Mouse (Mus musculus): ENCODE measurements around the gene Acaca. TPM values are rescaled to one million over a fixed set of nuclear protein-coding genes. Genes with fewer than 3 reads are reported as not detected.

The Acaca gene
- polyA plus RNA-seq, 1 experiment from 2014 or later = 20.5 TPM

DNA sequence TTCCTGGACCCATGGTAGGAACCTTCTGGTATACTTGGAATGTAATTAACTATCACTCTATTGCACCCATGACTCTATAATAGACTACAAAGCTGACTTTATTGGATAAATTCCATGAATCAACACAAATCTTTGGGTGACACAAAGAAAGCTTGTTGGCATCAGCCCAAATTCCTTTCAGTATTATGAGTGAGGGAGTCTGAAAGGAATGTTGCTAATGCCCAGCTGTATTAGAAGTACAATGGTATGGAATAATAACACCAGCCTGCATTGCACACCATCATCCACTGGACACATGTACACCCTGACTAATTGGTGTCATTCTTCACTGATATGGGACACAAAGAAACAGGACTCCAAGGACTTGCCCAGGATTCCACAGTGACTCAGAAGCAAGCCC, 28.3 kb upstream of the Acaca start:
- Histone ChIP-seq H3K27ac (ENCODE audit: low read depth) (no peak overlapping the region), H3K4me2 (no peak overlapping the region), H3K9me3 (ENCODE audit: low read depth, low read length) (no peaks in the 10 kb centered on the region), H3K9ac (no peak overlapping the region), H3K4me3 (ENCODE audit: low read depth, low read length) (no peak overlapping the region), H3K27me3 (ENCODE audit: insufficient read depth, low read length) (no peaks in the 10 kb centered on the region), H3K36me3 (ENCODE audit: insufficient read depth) (peaks cover 63% of the 10 kb centered on the region), H3K4me1 (ENCODE audit: insufficient read depth) (no peaks in the 10 kb centered on the region)
- DNase-seq (peak; percentile 56), ATAC-seq (ENCODE audit: insufficient read depth) (no peak)
- TF ChIP-seq CTCF (IDR thresholded peaks at IDR 0.05; ENCODE audit: low read depth) = no peak

DNA sequence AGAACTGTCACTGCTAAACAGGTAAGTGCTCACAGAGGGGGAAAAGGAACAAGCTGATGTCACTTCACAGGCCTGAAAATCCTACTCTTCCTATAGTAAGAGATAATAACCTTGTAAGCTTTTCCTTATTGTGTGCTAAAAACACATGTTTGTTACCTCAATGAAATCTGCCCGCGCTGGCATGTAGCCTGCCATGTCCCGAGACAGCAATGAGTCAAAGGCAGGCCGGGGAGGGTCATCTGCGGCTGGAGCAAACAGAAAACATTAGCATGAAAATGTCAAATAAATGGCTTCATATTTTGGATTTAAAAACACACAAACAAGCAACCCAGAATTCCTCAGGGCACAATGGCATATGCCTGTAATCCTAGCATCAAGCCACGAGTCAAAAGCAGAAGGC, 25.4 kb upstream of the Acaca start:
- no peak overlapping the region for H3K9ac ChIP-seq
- H3K4me2 ChIP-seq = no peak overlapping the region
- TF ChIP-seq CTCF (IDR thresholded peaks at IDR 0.05; ENCODE audit: low read depth) = no peak
- peaks cover 85% of the 10 kb centered on the region for H3K36me3 ChIP-seq (ENCODE audit: insufficient read depth)
- no peak overlapping the region for H3K4me3 ChIP-seq (ENCODE audit: low read depth, low read length)
- H3K4me1 ChIP-seq (ENCODE audit: insufficient read depth) = no peaks in the 10 kb centered on the region
- WGBS = 95% methylated on average over 6 of the region's 6 CpGs
- no peaks in the 10 kb centered on the region for H3K9me3 ChIP-seq (ENCODE audit: low read depth, low read length)
- ATAC-seq (ENCODE audit: insufficient read depth) = no peak
- H3K27ac ChIP-seq (ENCODE audit: low read depth) = no peak overlapping the region
- no peaks in the 10 kb centered on the region for H3K27me3 ChIP-seq (ENCODE audit: insufficient read depth, low read length)
- DNase-seq = no peak

DNA sequence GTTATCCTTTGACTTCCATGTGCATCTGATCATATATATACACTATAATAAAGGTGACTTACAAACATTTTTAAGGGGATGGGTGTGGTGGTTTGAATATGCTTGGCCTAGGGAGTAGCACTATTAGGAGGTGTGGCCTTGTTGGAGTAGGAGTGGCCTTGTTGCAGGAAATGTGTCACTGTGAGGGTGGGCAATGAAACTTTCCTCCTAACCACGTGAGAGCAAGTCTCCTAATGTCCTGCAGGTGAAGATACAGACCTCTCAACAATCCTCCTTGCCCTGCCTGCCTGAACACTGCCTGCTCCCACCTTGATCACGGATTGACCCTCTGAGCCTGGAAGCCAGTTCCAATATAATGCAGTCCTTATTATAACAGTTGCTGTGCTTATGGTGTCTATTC, 22.3 kb upstream of the Acaca start:
- no peak overlapping the region for H3K27ac ChIP-seq (ENCODE audit: low read depth)
- H3K27me3 ChIP-seq (ENCODE audit: insufficient read depth, low read length) = no peaks in the 10 kb centered on the region
- H3K4me1 ChIP-seq (ENCODE audit: insufficient read depth) = no peaks in the 10 kb centered on the region
- no peak overlapping the region for H3K4me2 ChIP-seq
- H3K9ac ChIP-seq = no peak overlapping the region
- no peak for DNase-seq
- 64% methylated on average over 2 of the region's 2 CpGs for WGBS
- ATAC-seq (ENCODE audit: insufficient read depth) = no peak
- H3K36me3 ChIP-seq (ENCODE audit: insufficient read depth) = peaks cover 83% of the 10 kb centered on the region
- no peaks in the 10 kb centered on the region for H3K9me3 ChIP-seq (ENCODE audit: low read depth, low read length)
- no peak overlapping the region for H3K4me3 ChIP-seq (ENCODE audit: low read depth, low read length)
- TF ChIP-seq CTCF (IDR thresholded peaks at IDR 0.05; ENCODE audit: low read depth) = no peak

DNA sequence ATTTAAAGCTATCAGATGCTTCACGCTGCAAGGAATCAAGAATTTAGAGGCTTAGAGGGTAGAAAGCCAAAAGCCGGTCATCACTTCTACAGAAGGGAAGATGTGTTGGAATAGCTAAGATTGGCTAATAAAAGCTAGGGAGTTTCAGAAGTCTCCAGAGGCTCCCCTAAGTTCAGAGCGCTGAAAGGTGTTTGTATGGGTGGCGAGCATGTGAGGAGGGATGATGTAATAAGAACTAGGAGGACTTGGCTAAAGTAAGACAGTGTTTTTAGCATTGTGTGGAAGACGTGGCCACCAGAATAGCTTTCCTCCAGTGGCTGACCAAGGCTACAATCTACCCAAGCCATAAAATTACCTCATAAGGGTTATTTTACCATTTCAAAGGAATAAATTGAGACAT, 15.8 kb upstream of the Acaca start:
- DNase-seq = no peak
- no peaks in the 10 kb centered on the region for H3K9me3 ChIP-seq (ENCODE audit: low read depth, low read length)
- no peak for TF ChIP-seq CTCF (IDR thresholded peaks at IDR 0.05; ENCODE audit: low read depth)
- H3K27ac ChIP-seq (ENCODE audit: low read depth) = no peak overlapping the region
- ATAC-seq (ENCODE audit: insufficient read depth) = no peak
- H3K27me3 ChIP-seq (ENCODE audit: insufficient read depth, low read length) = no peaks in the 10 kb centered on the region
- no peak overlapping the region for H3K4me2 ChIP-seq
- 87% methylated on average over 5 of the region's 5 CpGs for WGBS
- no peak overlapping the region for H3K4me3 ChIP-seq (ENCODE audit: low read depth, low read length)
- peaks cover 61% of the 10 kb centered on the region for H3K36me3 ChIP-seq (ENCODE audit: insufficient read depth)
- H3K4me1 ChIP-seq (ENCODE audit: insufficient read depth) = no peaks in the 10 kb centered on the region
- no peak overlapping the region for H3K9ac ChIP-seq

DNA sequence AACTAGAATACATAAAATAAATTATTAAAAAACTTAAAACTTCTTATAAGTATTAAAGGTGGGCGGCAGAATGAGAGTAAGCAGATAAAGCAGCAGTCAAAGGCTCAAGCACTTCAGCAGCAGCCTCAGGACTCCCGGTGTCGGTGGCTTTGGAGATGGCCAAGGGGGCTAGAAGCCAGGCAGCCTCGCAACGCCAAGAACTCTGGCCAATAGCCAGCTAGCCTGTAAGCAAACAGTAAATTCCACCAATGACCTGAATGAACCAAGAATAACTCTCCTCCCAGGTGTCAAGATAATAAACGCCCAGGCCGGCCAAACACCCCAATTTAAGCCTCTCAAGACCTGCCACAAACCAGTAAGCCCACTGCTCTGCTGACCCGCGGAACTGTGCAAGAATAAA, 13.8 kb upstream of the Acaca start:
- Histone ChIP-seq H3K27ac (ENCODE audit: low read depth) (no peak overlapping the region), H3K36me3 (ENCODE audit: insufficient read depth) (peaks cover 61% of the 10 kb centered on the region), H3K9me3 (ENCODE audit: low read depth, low read length) (no peaks in the 10 kb centered on the region), H3K4me2 (no peak overlapping the region), H3K4me1 (ENCODE audit: insufficient read depth) (no peaks in the 10 kb centered on the region), H3K9ac (no peak overlapping the region), H3K27me3 (ENCODE audit: insufficient read depth, low read length) (no peaks in the 10 kb centered on the region), H3K4me3 (ENCODE audit: low read depth, low read length) (no peak overlapping the region)
- DNase-seq (no peak), ATAC-seq (ENCODE audit: insufficient read depth) (no peak)
- WGBS = 77% methylated on average over 9 of the region's 9 CpGs
- no peak for TF ChIP-seq CTCF (IDR thresholded peaks at IDR 0.05; ENCODE audit: low read depth)

DNA sequence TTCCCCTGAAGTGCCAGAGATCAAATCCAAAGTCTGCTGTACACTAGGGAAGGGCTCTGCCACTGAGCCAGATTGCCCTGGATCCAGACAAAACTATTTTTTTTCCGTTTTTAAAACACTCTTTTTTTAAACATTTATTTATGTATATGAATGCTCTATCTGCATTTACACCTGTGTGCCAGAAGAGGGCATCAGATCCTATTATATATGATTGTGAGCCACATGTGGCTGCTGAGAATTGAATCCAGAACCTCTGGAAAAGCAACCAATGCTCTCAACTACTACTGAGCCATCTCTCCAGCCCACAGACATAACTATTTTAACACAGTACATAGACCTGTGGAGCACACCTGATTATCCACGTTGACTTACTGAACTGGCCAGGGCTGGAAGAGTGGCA, 13.3 kb upstream of the Acaca start:
- Histone ChIP-seq H3K4me2 (no peak overlapping the region), H3K27ac (ENCODE audit: low read depth) (no peak overlapping the region), H3K9me3 (ENCODE audit: low read depth, low read length) (no peaks in the 10 kb centered on the region), H3K9ac (no peak overlapping the region), H3K36me3 (ENCODE audit: insufficient read depth) (peaks cover 66% of the 10 kb centered on the region), H3K27me3 (ENCODE audit: insufficient read depth, low read length) (no peaks in the 10 kb centered on the region), H3K4me3 (ENCODE audit: low read depth, low read length) (no peak overlapping the region), H3K4me1 (ENCODE audit: insufficient read depth) (no peaks in the 10 kb centered on the region)
- 66% methylated on average over 2 of the region's 2 CpGs for WGBS
- peak; percentile 21; the same call in 1 of the 2 replicates for TF ChIP-seq CTCF (IDR thresholded peaks at IDR 0.05; ENCODE audit: low read depth)
- no peak for ATAC-seq (ENCODE audit: insufficient read depth)
- no peak for DNase-seq

DNA sequence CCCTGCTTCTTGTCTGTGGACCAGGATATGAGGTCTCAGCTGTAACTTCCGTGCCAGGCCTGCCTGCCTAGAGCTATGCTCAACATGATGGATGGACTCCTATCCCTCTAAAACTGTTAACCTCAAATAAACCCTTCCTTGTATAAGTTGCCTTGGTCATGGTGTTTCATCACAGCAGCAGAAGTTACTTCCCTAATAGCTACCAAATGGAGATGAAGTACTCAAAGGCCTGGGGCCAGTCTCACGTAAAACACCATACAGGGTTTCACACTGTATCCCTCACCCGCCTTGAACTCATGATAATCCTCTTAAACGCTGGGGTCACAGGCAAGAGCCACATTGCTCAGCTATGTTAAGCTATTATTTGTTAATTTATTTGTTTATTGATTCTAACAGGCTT, 12.0 kb upstream of the Acaca start:
- DNase-seq = no peak
- TF ChIP-seq CTCF (IDR thresholded peaks at IDR 0.05; ENCODE audit: low read depth) = no peak
- Histone ChIP-seq H3K9ac (no peak overlapping the region), H3K9me3 (ENCODE audit: low read depth, low read length) (no peaks in the 10 kb centered on the region), H3K4me2 (no peak overlapping the region), H3K4me1 (ENCODE audit: insufficient read depth) (no peaks in the 10 kb centered on the region), H3K27me3 (ENCODE audit: insufficient read depth, low read length) (no peaks in the 10 kb centered on the region), H3K36me3 (ENCODE audit: insufficient read depth) (peaks cover 75% of the 10 kb centered on the region), H3K4me3 (ENCODE audit: low read depth, low read length) (no peak overlapping the region), H3K27ac (ENCODE audit: low read depth) (no peak overlapping the region)
- ATAC-seq (ENCODE audit: insufficient read depth) = no peak
- 85% methylated on average over 4 of the region's 4 CpGs for WGBS
